Mouse (Mus musculus): ENCODE measurements around the gene Spag9.
"Not testable (repeated sequence)": the region's sequence is repeated elsewhere in the genome, so short reads cannot be mapped to it uniquely, and the experiment has no call there.

The Spag9 gene

GRCm38 (mm10) chr11:93987026-93987425 is 8.9 kb upstream of the Spag9 start:
- no peak for DNase-seq

- peak in 1 of 2 experiments; percentile 25 for DNase-seq
These were observed 8.1 kb upstream of the Spag9 start for GRCm38 (mm10) chr11:93987625-93988327.

- peak; percentile 24 to 45 for DNase-seq
These were observed 7.4 kb upstream of the Spag9 start for GRCm38 (mm10) chr11:93988328-93989062.

- DNase-seq: no peak
These were observed 1.4 kb upstream of the Spag9 start for GRCm38 (mm10) chr11:93994531-93994930.

- peak; percentile 93 to 96 for DNase-seq
These were observed 676 bp upstream of the Spag9 start for GRCm38 (mm10) chr11:93995111-93995719.

GRCm38 (mm10) chr11:93996306-93997140 is 632 bp downstream of the Spag9 start:
- peak; percentile 62 to 71 for DNase-seq

GRCm38 (mm10) chr11:93997141-93997775 is 1.4 kb downstream of the Spag9 start:
- peak; percentile 82 to 89 for DNase-seq

- no peak for DNase-seq
These were observed 3.4 kb downstream of the Spag9 start for GRCm38 (mm10) chr11:93999276-93999675.

- no peak for DNase-seq
These were observed 7.5 kb downstream of the Spag9 start for GRCm38 (mm10) chr11:94003346-94003745.

- no peak for DNase-seq
These were observed 23.2 kb downstream of the Spag9 start for GRCm38 (mm10) chr11:94019091-94019490.

GRCm38 (mm10) chr11:94020403-94020802 is 24.5 kb downstream of the Spag9 start:
- peak; percentile 20 to 36 for DNase-seq

GRCm38 (mm10) chr11:94026289-94026688 is 30.4 kb downstream of the Spag9 start:
- DNase-seq: no peak

GRCm38 (mm10) chr11:94032084-94032483 is 36.2 kb downstream of the Spag9 start:
- no peak for DNase-seq

- DNase-seq: no peak
These were observed 37.1 kb downstream of the Spag9 start for GRCm38 (mm10) chr11:94032971-94033370.

- DNase-seq: no peak
These were observed 40.1 kb downstream of the Spag9 start for GRCm38 (mm10) chr11:94035974-94036373.

GRCm38 (mm10) chr11:94041475-94041874 is 45.6 kb downstream of the Spag9 start:
- no peak for DNase-seq

GRCm38 (mm10) chr11:94042301-94042700 is 46.4 kb downstream of the Spag9 start:
- DNase-seq: not testable (repeated sequence)

GRCm38 (mm10) chr11:94043998-94044985 is 48.4 kb downstream of the Spag9 start:
- peak; percentile 67 to 77 for DNase-seq

GRCm38 (mm10) chr11:94045016-94045415 is 49.1 kb downstream of the Spag9 start:
- DNase-seq: no peak

GRCm38 (mm10) chr11:94047288-94047687 is 51.4 kb downstream of the Spag9 start:
- no peak for DNase-seq

GRCm38 (mm10) chr11:94054176-94054575 is 58.3 kb downstream of the Spag9 start:
- no peak for DNase-seq

Measured in lung, adult 18-20 months (tissue).